ENCODE assay signal across 9 mouse cellular contexts in the genomic region with DNA sequence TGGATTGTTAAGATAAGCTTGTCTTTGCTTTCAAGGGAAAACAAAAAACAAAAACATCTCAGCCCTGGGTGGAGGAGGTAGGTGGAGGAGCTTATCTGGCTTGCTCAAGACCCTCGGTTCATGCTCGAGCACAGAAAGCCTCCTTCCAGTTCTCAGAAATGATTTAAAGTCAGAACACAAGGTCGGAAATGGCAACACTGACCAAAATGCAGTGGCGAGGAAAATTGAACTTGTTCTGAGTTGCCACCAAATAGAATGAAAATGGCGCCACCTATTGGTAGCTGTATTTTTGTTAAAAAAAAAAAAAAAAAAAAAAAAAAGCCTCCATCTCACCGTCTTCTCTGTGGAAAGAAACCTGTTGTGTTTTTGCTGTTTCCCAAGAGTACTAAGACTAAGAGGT. TPM values are rescaled to one million over a fixed set of nuclear protein-coding genes. Genes with fewer than 3 reads are reported as not detected.
DNase-seq lines count a peak whose midpoint lies in the region; ATAC-seq and TF ChIP-seq lines count a peak whose summit lies in the region.
"Had no signal": no experiment of that assay in that cellular context is flagged by ENCODE, and none has a peak within 500 bp of the region (broad histone marks: within the 10 kb centered on the region; RNA-seq: fewer than 3 reads in every experiment).

No protein-coding gene starts in this region.

- TF ChIP-seq CTCF in E14TG2a.4 (conservative IDR thresholded peaks at IDR 0.05; ENCODE audit: low read length), result peak; percentile 26; the same call in 1 of the 2 replicates

- H3K27me3 ChIP-seq in heart, embryonic 12.5 days (replicated peaks), result peaks cover 24% of the 10 kb centered on the region; the same call in 1 of the 2 replicates
- peaks cover 18% of the 10 kb centered on the region for H3K27me3 ChIP-seq in E14TG2a.4 (ENCODE audit: insufficient read depth, low read length)
- H3K27me3 ChIP-seq in hindbrain, embryonic 11.5 days (ENCODE audit: control insufficient read depth, insufficient read depth, low read length), result no peaks in the 10 kb centered on the region
- H3K27me3 ChIP-seq: liver, embryonic 15.5 days had no signal

- H3K4me1 ChIP-seq in heart, embryonic 12.5 days (replicated peaks), result no peaks in the 10 kb centered on the region
- H3K4me1 ChIP-seq in E14TG2a.4 (replicated peaks; ENCODE audit: low read depth, low read length), result no peaks in the 10 kb centered on the region
- no peaks in the 10 kb centered on the region for H3K4me1 ChIP-seq in hindbrain, embryonic 11.5 days (replicated peaks; ENCODE audit: control insufficient read depth, insufficient read depth, low read length)
- H3K4me1 ChIP-seq: liver, embryonic 15.5 days had no signal

- WGBS in heart, embryonic 12.5 days, result 0% methylated on average over 6 of the region's 6 CpGs
- 4% methylated on average over 6 of the region's 6 CpGs for WGBS in hindbrain, embryonic 11.5 days

- H3K27ac ChIP-seq in heart, embryonic 12.5 days (ENCODE audit: poor library complexity, severe bottlenecking), result no peak overlapping the region
- no peak overlapping the region for H3K27ac ChIP-seq in hindbrain, embryonic 11.5 days (ENCODE audit: low read depth, low read length)
- H3K27ac ChIP-seq: liver, embryonic 15.5 days had no signal

- H3K36me3 ChIP-seq in heart, embryonic 12.5 days, result no peaks in the 10 kb centered on the region
- H3K36me3 ChIP-seq in E14TG2a.4 (ENCODE audit: insufficient read depth, low read length), result no peaks in the 10 kb centered on the region
- no peaks in the 10 kb centered on the region for H3K36me3 ChIP-seq in hindbrain, embryonic 11.5 days (ENCODE audit: control insufficient read depth, insufficient read depth, low read length)
- H3K36me3 ChIP-seq: liver, embryonic 15.5 days had no signal

- H3K4me3 ChIP-seq in heart, embryonic 12.5 days, result no peak overlapping the region
- no peak overlapping the region for H3K4me3 ChIP-seq in E14TG2a.4 (replicated peaks; ENCODE audit: low read length)
- H3K4me3 ChIP-seq in hindbrain, embryonic 11.5 days (ENCODE audit: low read depth, low read length), result no peak overlapping the region
- H3K4me3 ChIP-seq: liver, embryonic 15.5 days had no signal

- no peak for ATAC-seq in heart, embryonic 12.5 days (ENCODE audit: insufficient number of reproducible peaks, low FRiP score)
- ATAC-seq in hindbrain, embryonic 11.5 days (ENCODE audit: low FRiP score), result no peak

- H3K4me2 ChIP-seq in heart, embryonic 12.5 days, result peak overlapping the region; percentile 55
- no peak overlapping the region for H3K4me2 ChIP-seq in hindbrain, embryonic 11.5 days (replicated peaks; ENCODE audit: low read depth, low read length)
- H3K4me2 ChIP-seq: liver, embryonic 15.5 days had no signal

- no peaks in the 10 kb centered on the region for H3K9me3 ChIP-seq in heart, embryonic 12.5 days (replicated peaks)
- H3K9me3 ChIP-seq in E14TG2a.4 (ENCODE audit: low read length), result no peaks in the 10 kb centered on the region
- H3K9me3 ChIP-seq in hindbrain, embryonic 11.5 days (ENCODE audit: control insufficient read depth, low read length), result no peaks in the 10 kb centered on the region
- H3K9me3 ChIP-seq: liver, embryonic 15.5 days had no signal

- no peak overlapping the region for H3K9ac ChIP-seq in heart, embryonic 12.5 days
- no peak overlapping the region for H3K9ac ChIP-seq in hindbrain, embryonic 11.5 days (ENCODE audit: low read depth, low read length)
- H3K9ac ChIP-seq: liver, embryonic 15.5 days had no signal

- no peak for DNase-seq in heart, adult 11 months
- peak; percentile 18 to 31 for DNase-seq in cerebellum, postnatal 36 days
- peak; percentile 71 for DNase-seq in hindbrain, embryonic 11.5 days (ENCODE audit: low spot score)
- DNase-seq in lung, postnatal 14 days, result peak; percentile 40
- peak; percentile 11 for DNase-seq in yolk sac, embryonic 10.5 days (ENCODE audit: low spot score)
- DNase-seq in layer of hippocampus, postnatal 36 days, result no peak

RNA-seq across cellular contexts. Expression of a gene that starts 9.7 kb away (rescaled TPM):
- 0.65 and 0.68 TPM in 2 replicates for polyA plus RNA-seq in heart, embryonic 12.5 days (2016; fragmentation: Nextera tagmentation; extraction: Ambion mirVana)
- 1.3 and 2.1 TPM in 2 replicates for polyA plus RNA-seq in hindbrain, embryonic 11.5 days (2014; fragmentation: Nextera tagmentation; extraction: Ambion mirVana)
- 1 to 10 TPM; 2.8 to 3.3 TPM for total RNA-seq in layer of hippocampus, postnatal 36 days (2021)

Comparison
In these comparisons a context has a peak if more than half of its experiments do, and no peak if none do; other contexts are left out.
1. DNase-seq: peak in cerebellum, postnatal 36 days (2 of 2), hindbrain, embryonic 11.5 days (single experiment), lung, postnatal 14 days (single experiment) and yolk sac, embryonic 10.5 days (single experiment); none in heart, adult 11 months (single experiment) and layer of hippocampus, postnatal 36 days (0 of 2).